Mouse (Mus musculus) spleen, postnatal 0 days (tissue): ENCODE measurements around the gene Nkx6-1. TPM values are rescaled to one million over a fixed set of nuclear protein-coding genes. Genes with fewer than 3 reads are reported as not detected.

Experiments used
- polyA plus RNA-seq: library from polyadenylated mRNA; unstranded; fragments of >200 nt; fragmentation: Nextera tagmentation; extraction: Ambion mirVana; gene quantifications from 2 replicates; pipeline ENCODE4 v1.2.1, GENCODE M21; 2015

Nkx6-1 gene
- polyA plus RNA-seq: 0.04 TPM in 1 of 2 replicates, not detected in the other

GRCm38 (mm10) chr5:101664945-101665615 lies at the start of gene Nkx6-1:
TSS of gene Nkx6-1 (minus strand) at chr5:101664996.

Other genes with a start within 250 kb of the Nkx6-1 start
- gene Cds1, start 100.1 kb upstream of the Nkx6-1 start, polyA plus RNA-seq: 0.91 and 1.1 TPM in 2 replicates